Mouse (Mus musculus): ENCODE measurements around the gene Farp1.

- no peak for TF ChIP-seq MAFK (IDR thresholded peaks at IDR 0.05; ENCODE audit: insufficient read depth, low read depth, low read length)
- no peak for TF ChIP-seq ZC3H11A (IDR thresholded peaks at IDR 0.05; ENCODE audit: borderline replicate concordance, low read depth, low read length)
- no peak for TF ChIP-seq CHD2 (IDR thresholded peaks at IDR 0.05; ENCODE audit: low read depth, low read length)
- TF ChIP-seq HCFC1 (IDR thresholded peaks at IDR 0.05; ENCODE audit: borderline replicate concordance, insufficient read depth, low read length) = no peak
Measured at GRCm38 (mm10) chr14:121200353-121200752, 165.4 kb downstream of the Farp1 start.

Measured in ES-E14 (cell line).